Mouse (Mus musculus) brain, embryonic 18.5 days (tissue): Measurements from ENCODE around the gene Vps33b.
A peak's percentile ranks its signal among the peaks of the same experiment; 100 is the strongest.

Experiments used
- DNase-seq: peaks from one replicate; pipeline ENCODE4 v3.0.0-alpha.2; 2012; ENCODE audit warnings: low read depth, low spot score

The Vps33b gene

GRCm38 (mm10) chr7:80268897-80269750 lies at the start of gene Vps33b:
Vps33b (plus strand) TSS chr7:80269649.
- peak; percentile 84 for DNase-seq

- DNase-seq: no peak
These were observed 49.1 kb upstream of the Vps33b start for GRCm38 (mm10) chr7:80220237-80220797.

GRCm38 (mm10) chr7:80221179-80221750 lies 48.2 kb upstream of the Vps33b start:
- no peak for DNase-seq

- no peak for DNase-seq
These were observed 42.4 kb upstream of the Vps33b start for GRCm38 (mm10) chr7:80227065-80227464.

- no peak for DNase-seq
These were observed 39.3 kb upstream of the Vps33b start for GRCm38 (mm10) chr7:80230196-80230595.

GRCm38 (mm10) chr7:80231971-80232488 lies 37.4 kb upstream of the Vps33b start:
- no peak for DNase-seq

- peak; percentile 83 for DNase-seq
These were observed 36.9 kb upstream of the Vps33b start, which contains the start of the genes Cib1 and Gdpgp1 for GRCm38 (mm10) chr7:80232489-80233029. Cib1 (minus strand) TSS chr7:80232813. Gdpgp1 (plus strand) TSS chr7:80232865.

GRCm38 (mm10) chr7:80233799-80234198 lies 35.6 kb upstream of the Vps33b start:
- no peak for DNase-seq

GRCm38 (mm10) chr7:80238542-80238941 lies 30.9 kb upstream of the Vps33b start:
- DNase-seq: no peak

GRCm38 (mm10) chr7:80241661-80242060 lies 27.8 kb upstream of the Vps33b start:
- no peak for DNase-seq

- no peak for DNase-seq
These were observed 24.6 kb upstream of the Vps33b start for GRCm38 (mm10) chr7:80244851-80245250.

- peak; percentile 95 for DNase-seq
These were observed 23.2 kb upstream of the Vps33b start, which contains the start of gene Ttll13 for GRCm38 (mm10) chr7:80246148-80246721. Ttll13 (plus strand) TSS chr7:80246376.

GRCm38 (mm10) chr7:80246859-80247258 lies 22.6 kb upstream of the Vps33b start:
- DNase-seq: no peak

GRCm38 (mm10) chr7:80252437-80252836 lies 17.0 kb upstream of the Vps33b start:
- no peak for DNase-seq

- no peak for DNase-seq
These were observed 16.6 kb upstream of the Vps33b start for GRCm38 (mm10) chr7:80252886-80253285.

- DNase-seq: no peak
These were observed 13.5 kb upstream of the Vps33b start for GRCm38 (mm10) chr7:80255981-80256380.

- DNase-seq: no peak
These were observed 11.7 kb upstream of the Vps33b start for GRCm38 (mm10) chr7:80257706-80258105.

- DNase-seq: peak; percentile 74
These were observed 8.7 kb upstream of the Vps33b start, which contains the start of gene Ngrn for GRCm38 (mm10) chr7:80260625-80261371. Ngrn (plus strand) TSS chr7:80261215.

- DNase-seq: no peak
These were observed 8.0 kb upstream of the Vps33b start for GRCm38 (mm10) chr7:80261372-80261990.

GRCm38 (mm10) chr7:80264606-80265005 lies 4.8 kb upstream of the Vps33b start:
- DNase-seq: no peak
